Mouse (Mus musculus) megakaryocyte, embryonic 14.5 days (primary cell): ENCODE results near the gene Clasp1. TPM values are rescaled to one million over a fixed set of nuclear protein-coding genes. Genes with fewer than 3 reads are reported as not detected.
A peak's percentile ranks its signal among the peaks of the same experiment; 100 is the strongest.

Experiments
- H3K27me3 ChIP-seq: replicated peaks from 2 replicates; pipeline ENCODE3; 2012; ENCODE audit warnings: inconsistent platforms
- H3K36me3 ChIP-seq: replicated peaks from 2 replicates; pipeline ENCODE3; 2012; ENCODE audit warnings: low read length, inconsistent platforms, mixed read lengths
- H3K4me1 ChIP-seq: 2 replicates; pipeline ENCODE4 v1.6.1; 2012; ENCODE audit warnings: inconsistent platforms
- H3K4me3 ChIP-seq: replicated peaks from 2 replicates; pipeline ENCODE3; 2012; ENCODE audit warnings: moderate library complexity, mild to moderate bottlenecking, inconsistent platforms
- H3K9me3 ChIP-seq: 2 replicates; pipeline ENCODE4 v1.6.1; 2012; ENCODE audit warnings: inconsistent platforms
- FLI1 ChIP-seq: IDR thresholded peaks from 2 replicates; pipeline ENCODE4 v1.6.1; 2012; ENCODE audit warnings: low read length, inconsistent platforms, mixed read lengths
- GATA1 ChIP-seq: IDR thresholded peaks from 3 replicates; pipeline ENCODE4 v1.6.1; 2012; ENCODE audit warnings: mixed read lengths, low read length, inconsistent platforms, borderline replicate concordance
- polyA plus RNA-seq: library from polyadenylated mRNA; stranded (reverse); fragments of >175 nt; gene quantifications from 2 replicates; pipeline ENCODE4 v1.2.3, GENCODE M21; 2012; ENCODE audit warnings: low replicate concordance; ENCODE audit not compliant: insufficient read depth

Gene Clasp1
- polyA plus RNA-seq, 1 experiment: 8.3 TPM

- TF ChIP-seq GATA1 (no peak), FLI1 (no peak)
- Histone ChIP-seq H3K9me3 (no peaks in the 10 kb centered on the region), H3K4me1 (peaks cover 24% of the 10 kb centered on the region)
Observed at GRCm38 (mm10) chr1:118389454-118390265, 802 bp downstream of the Clasp1 start.

DNA sequence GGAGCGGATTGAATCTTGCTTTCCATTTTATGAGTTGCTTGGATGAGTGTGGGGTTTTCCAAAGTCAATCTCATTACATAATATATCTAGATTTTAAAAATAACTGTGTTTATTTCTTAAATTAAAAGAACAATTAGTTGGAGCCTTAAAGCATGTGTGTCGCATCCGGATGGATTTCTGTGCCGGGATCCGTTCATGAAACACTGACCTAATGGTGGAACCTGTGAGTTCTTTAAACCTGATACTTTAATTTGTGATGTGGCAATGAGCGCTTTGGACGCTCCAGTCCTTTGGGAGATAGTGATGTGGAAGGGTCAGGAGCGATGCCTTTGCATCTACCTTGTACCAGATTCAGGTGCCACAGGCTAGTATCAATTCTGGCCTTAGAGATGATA is 1.4 kb downstream of the Clasp1 start:
- TF ChIP-seq FLI1 (no peak), GATA1 (no peak)
- no peaks in the 10 kb centered on the region for H3K9me3 ChIP-seq
- peaks cover 26% of the 10 kb centered on the region for H3K4me1 ChIP-seq
- peak overlapping the region; percentile 94 for H3K4me3 ChIP-seq
- H3K36me3 ChIP-seq: peaks cover 15% of the 10 kb centered on the region
- no peaks in the 10 kb centered on the region for H3K27me3 ChIP-seq

More at GRCm38 (mm10) chr1:118389454-118390265, 802 bp downstream of the Clasp1 start:
- H3K36me3 ChIP-seq: peaks cover 14% of the 10 kb centered on the region
- H3K4me3 ChIP-seq: peak overlapping the region; percentile 94
- H3K27me3 ChIP-seq: no peaks in the 10 kb centered on the region

GRCm38 (mm10) chr1:118390871-118391387 is 2.1 kb downstream of the Clasp1 start:
- Histone ChIP-seq H3K36me3 (peaks cover 19% of the 10 kb centered on the region), H3K4me1 (peaks cover 30% of the 10 kb centered on the region), H3K4me3 (peak overlapping the region; percentile 5), H3K27me3 (no peaks in the 10 kb centered on the region), H3K9me3 (no peaks in the 10 kb centered on the region)
- TF ChIP-seq GATA1: no peak

DNA sequence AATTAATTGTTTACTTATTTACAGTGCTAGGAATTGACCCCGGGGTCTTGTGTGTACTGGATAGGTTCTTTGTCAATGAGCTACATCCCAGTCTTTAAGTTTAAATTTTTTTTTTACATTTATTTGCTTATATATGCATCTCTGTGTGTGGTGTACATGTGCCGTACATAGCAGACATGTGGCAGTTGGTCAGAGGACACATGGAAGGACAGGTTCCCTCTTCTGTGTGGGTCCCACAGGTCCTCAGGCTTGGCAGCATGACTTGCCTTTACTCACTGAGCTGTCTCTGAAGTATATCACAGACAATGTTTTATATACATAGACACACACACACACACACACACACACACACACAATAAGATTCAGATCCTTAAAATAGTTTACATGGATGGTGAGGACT is 3.4 kb downstream of the Clasp1 start:
- no peaks in the 10 kb centered on the region for H3K27me3 ChIP-seq
- no peak overlapping the region for H3K4me3 ChIP-seq
- peaks cover 34% of the 10 kb centered on the region for H3K4me1 ChIP-seq
- peaks cover 23% of the 10 kb centered on the region for H3K36me3 ChIP-seq
- H3K9me3 ChIP-seq: no peaks in the 10 kb centered on the region
- TF ChIP-seq GATA1 (no peak), FLI1 (no peak)

DNA sequence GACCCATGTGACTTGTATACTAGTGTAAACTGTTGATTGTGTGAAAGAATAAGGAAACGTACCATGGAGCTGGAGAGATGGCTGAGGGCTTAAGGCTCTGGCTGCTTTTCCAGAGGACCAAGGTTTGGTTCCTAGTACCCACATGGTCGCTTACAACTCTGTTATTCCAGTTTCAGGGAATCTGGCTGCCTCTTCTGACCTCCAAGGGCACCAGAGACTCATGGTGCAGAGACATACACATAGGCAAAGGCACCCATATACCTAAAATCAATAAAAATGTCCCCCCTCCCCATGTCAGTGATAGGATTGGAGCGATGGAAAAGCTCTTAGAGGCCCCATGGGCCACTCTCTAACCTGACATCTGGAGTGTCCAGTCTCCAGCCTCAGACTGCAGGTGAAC is 5.1 kb downstream of the Clasp1 start:
- H3K36me3 ChIP-seq: peaks cover 27% of the 10 kb centered on the region
- no peaks in the 10 kb centered on the region for H3K9me3 ChIP-seq
- peaks cover 40% of the 10 kb centered on the region for H3K4me1 ChIP-seq
- H3K4me3 ChIP-seq: no peak overlapping the region
- no peaks in the 10 kb centered on the region for H3K27me3 ChIP-seq
- no peak for TF ChIP-seq FLI1
- TF ChIP-seq GATA1: no peak

GRCm38 (mm10) chr1:118397866-118398265 is 9.0 kb downstream of the Clasp1 start:
- TF ChIP-seq FLI1 (no peak), GATA1 (no peak)
- peaks cover 47% of the 10 kb centered on the region for H3K4me1 ChIP-seq
- H3K27me3 ChIP-seq: no peaks in the 10 kb centered on the region
- peaks cover 32% of the 10 kb centered on the region for H3K36me3 ChIP-seq
- no peaks in the 10 kb centered on the region for H3K9me3 ChIP-seq
- no peak overlapping the region for H3K4me3 ChIP-seq

DNA sequence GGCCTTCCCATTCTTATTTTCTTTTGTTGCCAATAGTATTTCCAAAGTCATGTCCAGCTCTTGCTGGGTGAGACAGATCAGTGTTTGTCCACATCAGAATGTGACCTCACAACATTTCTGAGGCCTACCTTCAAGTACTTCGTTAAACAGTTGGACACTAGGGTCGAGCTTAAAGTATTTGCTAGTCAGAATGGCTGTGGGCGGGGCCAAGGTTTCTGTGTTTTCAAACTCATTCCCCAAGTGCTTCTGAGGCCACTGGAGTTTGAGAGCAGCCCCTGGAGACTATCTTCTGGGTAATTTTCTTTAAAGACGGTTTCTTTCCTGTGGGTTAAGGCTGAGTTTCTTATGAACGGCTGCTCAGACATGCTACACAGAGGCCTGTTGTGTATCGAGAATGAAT is 9.7 kb downstream of the Clasp1 start:
- no peak overlapping the region for H3K4me3 ChIP-seq
- H3K27me3 ChIP-seq: no peaks in the 10 kb centered on the region
- peaks cover 31% of the 10 kb centered on the region for H3K36me3 ChIP-seq
- TF ChIP-seq FLI1 (no peak), GATA1 (no peak)
- H3K9me3 ChIP-seq: no peaks in the 10 kb centered on the region
- H3K4me1 ChIP-seq: peaks cover 47% of the 10 kb centered on the region

- H3K4me1 ChIP-seq: peaks cover 43% of the 10 kb centered on the region
Observed at GRCm38 (mm10) chr1:118399625-118400310, 10.9 kb downstream of the Clasp1 start.

DNA sequence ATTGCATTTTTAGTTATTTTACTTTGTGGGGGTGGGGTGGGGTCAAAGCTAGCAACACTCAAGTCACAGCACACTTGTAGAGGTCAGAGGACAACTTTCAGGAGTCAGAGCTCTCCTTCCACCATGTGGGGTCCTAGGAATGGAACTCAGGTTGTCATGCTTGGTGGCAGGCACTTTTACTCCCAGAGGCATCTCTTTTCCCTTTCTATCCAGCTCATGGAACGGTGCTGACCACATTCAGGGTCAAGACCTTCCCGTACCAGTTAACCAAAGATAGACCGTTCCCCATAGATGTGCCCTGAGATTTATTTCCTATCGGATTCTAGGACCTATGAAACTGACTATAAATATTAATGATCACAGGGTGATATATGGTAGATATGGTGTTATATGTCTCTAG is 13.1 kb downstream of the Clasp1 start:
- H3K4me3 ChIP-seq: no peak overlapping the region
- TF ChIP-seq FLI1 (no peak), GATA1 (no peak)
- H3K36me3 ChIP-seq: peaks cover 18% of the 10 kb centered on the region
- H3K27me3 ChIP-seq: no peaks in the 10 kb centered on the region
- no peaks in the 10 kb centered on the region for H3K9me3 ChIP-seq
- peaks cover 39% of the 10 kb centered on the region for H3K4me1 ChIP-seq

More at GRCm38 (mm10) chr1:118399625-118400310, 10.9 kb downstream of the Clasp1 start:
- peaks cover 21% of the 10 kb centered on the region for H3K36me3 ChIP-seq
- TF ChIP-seq FLI1 (no peak), GATA1 (no peak)
- no peaks in the 10 kb centered on the region for H3K27me3 ChIP-seq
- H3K4me3 ChIP-seq: peak overlapping the region; percentile 39
- H3K9me3 ChIP-seq: no peaks in the 10 kb centered on the region

- peaks cover 18% of the 10 kb centered on the region for H3K36me3 ChIP-seq
- TF ChIP-seq FLI1 (no peak), GATA1 (no peak)
- no peaks in the 10 kb centered on the region for H3K9me3 ChIP-seq
- H3K4me3 ChIP-seq: no peak overlapping the region
- peaks cover 39% of the 10 kb centered on the region for H3K4me1 ChIP-seq
- H3K27me3 ChIP-seq: no peaks in the 10 kb centered on the region
Observed at GRCm38 (mm10) chr1:118402556-118402955, 13.7 kb downstream of the Clasp1 start.
